In the genomic region with DNA sequence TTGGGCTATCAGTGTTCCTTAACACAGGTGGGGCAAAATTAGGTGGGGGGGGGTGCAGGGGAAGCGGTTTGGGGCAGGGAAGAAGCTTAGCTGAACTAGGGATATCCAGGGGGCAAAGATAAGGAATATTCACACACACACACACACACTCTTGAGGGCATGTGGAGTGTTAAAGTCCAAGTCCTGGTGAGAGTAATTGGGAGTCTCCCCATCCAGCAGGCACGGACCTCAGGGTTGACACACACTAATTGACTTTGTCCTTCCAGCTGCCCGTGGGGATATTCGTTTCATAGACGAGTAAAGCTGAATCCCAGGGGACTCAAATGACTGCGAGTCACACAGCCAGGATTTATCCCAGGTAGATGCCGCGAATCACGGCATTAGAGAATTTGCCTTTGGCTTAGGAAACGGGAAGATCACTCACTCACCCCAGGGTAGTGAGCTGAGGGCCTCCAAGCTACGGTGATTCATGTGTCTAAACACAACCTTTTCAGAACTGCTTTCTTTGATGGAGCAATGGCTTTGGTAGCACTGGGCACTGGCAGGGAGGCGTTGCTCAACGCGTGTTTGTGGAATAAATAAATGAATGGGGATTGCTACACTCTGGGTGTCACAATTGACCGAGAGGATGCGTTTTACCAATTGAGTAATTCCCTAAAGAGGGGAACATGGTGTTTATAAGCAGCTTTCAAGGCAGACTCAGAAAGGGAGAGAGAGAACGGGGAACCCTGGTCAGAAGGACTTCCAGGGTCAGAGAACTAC, we compare ENCODE assay signal across 14 mouse cellular contexts. TPM values are rescaled to one million over a fixed set of nuclear protein-coding genes. Genes with fewer than 3 reads are reported as not detected.
DNase-seq lines count a peak whose midpoint lies in the region; ATAC-seq lines count a peak whose summit lies in the region.
"Had no signal": no experiment of that assay in that cellular context is flagged by ENCODE, and none has a peak within 500 bp of the region (broad histone marks: within the 10 kb centered on the region; RNA-seq: fewer than 3 reads in every experiment).

Gene Hal, plus strand, starts transcription at position 703 of the 762 bp plus-strand sequence.

- peak; percentile 42 to 57; a peak in 2 of 4 replicates for ATAC-seq in hematopoietic stem cell, adult 5-6 weeks (replicated peaks in 1 of 2; ENCODE audit: insufficient read depth in 1 of 2, low FRiP score in 2 of 2, low TSS enrichment in 1 of 2, low read depth in 1 of 2, poor library complexity in 2 of 2, severe bottlenecking in 2 of 2)
- ATAC-seq: forebrain, embryonic 16.5 days had no signal

- peak; percentile 59 for DNase-seq in adrenal gland, adult 2 months
- DNase-seq in adrenal gland, adult 18-20 months (ENCODE audit: low spot score in 2 of 2): no peak
- DNase-seq in lung, adult 18-20 months: peak; percentile 52 to 68
- no peak for DNase-seq in lung, postnatal 14 days
- DNase-seq in monocyte, adult 2 months (ENCODE audit: low read depth in 1 of 2, low spot score in 2 of 2): peak; percentile 67 to 81
- DNase-seq in ovary, adult 18-20 months (ENCODE audit: low spot score): no peak
- DNase-seq in testis, postnatal 14 days (ENCODE audit: low spot score): no peak
- DNase-seq: cerebellum, adult 18-20 months; gastrocnemius, postnatal 10 days; kidney, postnatal 25 days; lung, embryonic 14.5 days had no signal

RNA-seq across cellular contexts. Expression of gene Hal, which starts in this region (rescaled TPM):
- total RNA-seq in adrenal gland, adult 2 months (2021): under 1 TPM; 0.14 to 0.75 TPM
- 0.15 and 1.4 TPM in 2 replicates for polyA plus RNA-seq in adrenal gland, adult 2 months (2012; rRNA removed)
- total RNA-seq in adrenal gland, adult 18-20 months (2021): under 1 TPM; 0.26 to 0.56 TPM
- total RNA-seq in hematopoietic stem cell, adult 5-6 weeks (2017): 0.88 TPM in 1 of 2 replicates, not detected in the other
- polyA plus RNA-seq: embryonic facial prominence, embryonic 12.5 days had no signal

Comparison
In these comparisons a context has a peak if more than half of its experiments do, and no peak if none do; other contexts are left out.
1. DNase-seq: peak in adrenal gland, adult 2 months (single experiment), lung, adult 18-20 months (2 of 2) and monocyte, adult 2 months (2 of 2); none in adrenal gland, adult 18-20 months (0 of 2), lung, postnatal 14 days (single experiment), ovary, adult 18-20 months (single experiment) and testis, postnatal 14 days (single experiment).
2. Peak in ATAC-seq in hematopoietic stem cell, adult 5-6 weeks; RNA of the gene not detected or under 1 TPM.